Mouse (Mus musculus) T-cell, adult 2 months (primary cell): Measurements from ENCODE around the gene Gtf3a.
A peak's percentile ranks its signal among the peaks of the same experiment; 100 is the strongest.
"Not testable (repeated sequence)": the region's sequence is repeated elsewhere in the genome, so short reads cannot be mapped to it uniquely, and the experiment has no call there.

Source experiments
- DNase-seq: peaks from one replicate; pipeline ENCODE4 v3.0.0; 2022; ENCODE audit warnings: low spot score

The Gtf3a gene

DNA sequence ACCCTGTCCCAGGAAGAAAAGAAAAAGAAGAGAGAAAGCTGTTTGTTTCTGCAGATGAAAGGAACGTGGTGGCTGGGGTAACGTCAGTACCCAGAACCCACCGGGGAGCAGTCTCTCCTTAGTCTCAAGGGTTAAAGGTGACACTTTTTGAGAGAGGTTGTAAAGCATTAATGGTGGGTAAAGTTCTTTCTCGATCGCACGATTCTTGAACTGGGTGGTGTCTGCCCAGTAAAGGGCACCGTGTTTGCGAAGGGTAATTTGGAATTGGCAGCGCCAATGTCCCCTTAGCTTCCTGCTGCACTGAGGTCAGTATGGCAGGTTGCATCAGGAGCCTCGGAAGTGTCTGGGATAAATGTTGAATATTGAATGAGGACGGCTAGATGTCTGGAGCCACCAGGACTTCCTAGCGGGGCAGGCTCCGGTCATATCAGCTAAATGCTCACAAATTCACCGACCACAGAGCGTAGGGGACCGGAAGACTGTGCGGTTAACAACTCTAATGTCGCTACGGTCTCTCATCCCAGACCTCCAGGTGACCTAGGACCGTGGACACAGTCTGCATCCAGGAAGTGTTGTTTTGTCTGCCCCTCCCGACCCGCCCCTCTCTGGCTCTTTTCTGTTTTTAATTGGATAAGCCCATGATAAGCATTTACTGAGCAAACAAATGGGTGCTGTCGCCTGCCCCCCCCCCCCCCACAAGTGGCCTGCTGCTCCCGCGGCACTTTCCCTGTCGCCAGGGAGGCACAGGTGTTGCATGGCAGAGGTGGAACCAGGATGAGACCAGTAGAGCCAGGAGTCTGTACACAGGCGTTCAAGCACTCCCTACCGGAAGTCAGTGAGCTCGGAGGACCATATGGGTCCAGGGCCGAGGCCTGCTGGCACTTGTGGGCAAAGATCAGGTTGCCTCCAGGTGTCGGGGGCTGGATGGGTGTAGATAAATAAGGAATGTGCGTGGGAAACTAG is 10.6 kb upstream of the Gtf3a start:
- DNase-seq: no peak

DNA sequence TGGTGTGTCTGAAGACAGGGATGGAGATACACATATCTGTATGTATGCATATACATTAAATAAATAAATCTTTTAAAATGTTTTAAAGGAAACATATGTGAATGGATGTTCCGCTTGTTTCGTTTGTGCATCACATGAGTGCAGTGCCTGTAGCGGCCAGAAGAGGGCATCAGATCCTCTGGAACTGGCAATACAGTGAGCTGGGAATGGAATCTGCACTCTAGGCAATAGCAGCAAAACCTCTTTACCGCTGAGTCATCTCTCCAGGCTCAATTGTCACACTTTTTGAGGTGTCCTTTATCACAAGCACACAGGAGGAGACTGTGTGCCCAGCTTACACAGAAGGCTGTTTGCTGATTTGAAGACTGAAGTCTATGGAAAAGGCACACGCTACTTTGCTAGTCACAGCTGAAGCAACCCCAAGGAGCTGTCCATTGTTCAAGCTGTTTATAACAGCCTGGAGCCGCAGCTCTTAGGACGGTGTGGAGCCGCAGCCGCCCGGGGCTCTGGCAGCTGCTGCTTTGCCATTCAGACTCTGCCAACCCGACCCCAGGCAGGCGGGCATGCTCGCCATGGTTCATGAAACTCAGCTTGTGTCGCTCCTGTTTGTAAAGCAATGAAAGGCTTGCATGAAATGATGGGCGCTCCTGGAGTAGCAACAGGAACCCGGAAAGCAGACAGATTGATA is 9.2 kb upstream of the Gtf3a start:
- no peak for DNase-seq

DNA sequence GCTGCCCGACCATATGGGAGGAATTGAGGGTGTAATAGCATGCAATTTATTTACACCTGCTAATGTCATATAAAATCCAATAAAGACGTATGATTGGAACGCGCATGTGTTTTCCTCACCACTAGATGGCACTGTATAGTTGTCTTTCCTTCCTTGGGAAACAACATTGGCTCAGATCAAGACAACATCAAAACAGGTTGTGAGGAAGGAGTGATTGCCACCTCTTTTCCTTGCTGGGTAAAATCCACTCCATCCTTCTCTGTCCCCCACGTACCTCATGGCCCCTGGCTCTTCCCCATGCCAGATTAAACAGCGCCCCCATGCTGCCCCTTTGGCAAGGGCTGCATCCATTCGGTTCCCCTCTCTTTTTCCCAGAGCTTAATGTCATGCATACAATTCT is 8.2 kb upstream of the Gtf3a start:
- DNase-seq: peak; percentile 18

DNA sequence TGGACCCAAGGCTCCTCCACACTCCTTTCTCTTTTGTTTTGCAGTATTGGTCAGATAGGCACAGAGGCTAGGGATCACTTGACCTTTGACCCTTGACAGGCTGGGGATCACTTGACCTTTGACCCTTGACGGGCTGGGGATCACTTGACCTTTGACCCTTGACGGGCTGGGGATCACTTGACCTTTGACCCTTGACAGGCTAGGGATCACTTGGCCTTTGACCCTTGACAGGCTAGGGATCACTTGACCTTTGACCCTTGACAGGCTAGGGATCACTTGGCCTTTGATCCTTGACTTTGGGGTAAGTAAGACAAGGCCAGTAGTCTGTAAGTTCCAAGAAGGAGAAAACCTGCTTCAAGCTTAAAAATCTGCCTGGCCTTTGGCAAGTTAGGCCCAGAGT is 6.5 kb upstream of the Gtf3a start:
- not testable (repeated sequence) for DNase-seq

DNA sequence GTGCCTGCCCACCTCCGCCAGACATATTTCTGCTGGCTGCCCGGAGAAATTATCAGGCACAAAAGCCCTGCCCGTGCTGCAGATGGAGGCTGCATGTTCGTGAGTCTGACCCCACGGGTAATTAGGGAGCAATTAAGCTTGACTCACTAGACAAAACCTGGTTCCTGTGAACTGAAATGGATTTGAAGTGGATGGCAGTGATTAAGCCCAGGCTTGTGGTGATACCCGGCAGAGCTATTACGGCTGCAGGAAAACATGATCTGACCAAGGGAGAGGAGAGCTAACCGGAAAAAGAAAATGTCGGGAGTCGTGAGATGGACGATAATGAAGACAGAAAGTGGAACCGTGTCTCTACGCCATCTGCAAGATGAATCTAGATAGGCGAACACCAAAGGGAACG is 5.5 kb upstream of the Gtf3a start:
- DNase-seq: no peak

DNA sequence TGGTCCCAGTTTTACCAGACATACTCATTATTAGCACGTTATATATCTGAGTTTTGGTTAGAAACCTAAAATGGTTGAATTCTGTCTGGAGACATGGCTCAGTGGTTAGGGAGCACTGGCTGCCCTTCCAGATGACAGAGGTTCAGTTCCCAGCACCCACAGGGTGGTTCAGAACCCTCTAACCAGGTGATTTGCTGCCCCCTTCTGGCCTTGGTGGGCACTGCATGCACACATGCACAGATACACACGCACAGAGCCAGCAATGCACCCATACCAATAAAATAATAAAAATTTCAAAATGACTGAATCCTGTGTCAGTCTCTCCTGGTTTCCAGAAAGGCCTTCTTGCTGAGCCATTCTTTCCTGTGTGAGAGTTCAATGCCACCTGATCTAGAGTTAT is 3.9 kb upstream of the Gtf3a start:
- DNase-seq: no peak

DNA sequence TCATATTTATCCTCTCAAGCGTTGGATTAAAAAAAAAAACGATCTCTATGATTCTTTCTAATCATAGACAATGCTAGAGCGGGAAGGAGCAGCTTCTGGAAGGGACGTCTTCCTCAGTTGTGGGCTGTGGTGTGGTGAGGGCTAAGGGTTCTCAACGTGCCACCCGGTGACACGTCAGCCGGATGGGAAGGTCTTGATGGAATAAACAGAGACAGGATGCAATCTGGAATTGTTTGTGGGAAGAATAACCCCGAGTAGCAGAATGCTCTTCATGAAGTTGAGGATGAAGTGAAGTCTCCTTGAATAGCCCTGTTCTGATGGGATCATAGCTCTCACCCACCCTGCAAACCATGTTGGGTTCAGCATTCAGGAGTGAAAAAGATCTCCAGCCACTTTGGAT is 1.8 kb upstream of the Gtf3a start:
- DNase-seq: no peak

DNA sequence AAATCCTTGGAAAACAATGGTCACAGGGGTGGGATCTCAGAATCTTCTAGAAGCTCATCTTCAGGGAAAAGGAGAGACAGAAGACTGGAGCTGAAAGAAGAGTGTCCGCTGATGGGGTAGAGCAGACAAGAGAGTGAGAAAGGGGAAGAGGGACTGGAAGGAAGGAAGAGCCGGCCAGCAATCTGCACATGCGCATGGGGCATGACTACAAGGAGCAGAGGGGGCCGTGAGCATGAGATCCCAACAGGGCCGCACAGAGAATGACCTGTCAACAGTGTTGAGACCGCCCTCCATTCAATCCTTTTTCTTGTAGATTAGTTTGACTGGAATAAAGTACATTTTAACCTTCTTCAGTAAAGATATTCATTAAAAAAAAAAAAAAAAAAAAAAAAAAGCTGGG is 960 bp upstream of the Gtf3a start:
- no peak for DNase-seq

DNA sequence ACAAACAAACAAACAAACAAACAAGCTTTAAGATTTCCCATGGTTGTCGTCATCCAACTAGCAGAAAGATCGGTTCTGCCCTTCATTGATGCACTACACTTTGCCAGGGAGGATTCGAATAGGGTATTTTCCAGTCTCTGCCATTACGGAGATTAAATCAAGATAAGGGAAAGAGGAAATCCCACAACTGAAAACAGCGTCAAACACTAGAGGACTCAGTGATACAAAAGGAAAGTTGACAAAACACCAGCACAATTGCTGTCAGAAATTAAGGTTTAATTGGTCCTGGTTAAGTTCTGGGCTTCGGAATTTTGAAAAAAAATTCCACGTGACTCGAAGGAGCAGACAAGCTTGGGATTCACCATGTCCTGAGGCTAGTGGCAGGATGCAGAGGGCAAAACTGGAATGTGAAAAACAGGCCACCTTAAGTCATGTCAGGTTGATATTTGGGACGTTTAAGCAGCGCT is 383 bp upstream of the Gtf3a start:
- peak; percentile 23 for DNase-seq

DNA sequence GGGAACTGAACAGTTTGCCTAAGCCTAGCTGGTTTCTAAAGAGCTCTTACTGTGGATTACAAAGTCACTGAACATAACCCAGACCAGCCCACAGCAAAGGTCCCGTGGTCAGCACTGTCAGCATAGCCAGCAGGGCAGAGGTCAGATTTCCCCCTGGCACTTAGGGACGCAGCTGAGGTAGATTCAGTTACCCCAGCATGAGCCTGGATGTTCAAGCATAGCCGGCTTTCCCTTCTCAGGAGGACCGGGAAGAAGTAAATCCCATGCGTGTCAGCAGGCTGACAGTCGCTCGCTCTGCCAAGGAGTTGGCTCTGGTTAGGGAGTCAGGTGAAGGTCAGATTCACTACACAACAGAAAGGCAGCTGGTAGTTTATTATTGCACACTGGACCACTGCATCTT is 6.1 kb downstream of the Gtf3a start:
- DNase-seq: no peak

DNA sequence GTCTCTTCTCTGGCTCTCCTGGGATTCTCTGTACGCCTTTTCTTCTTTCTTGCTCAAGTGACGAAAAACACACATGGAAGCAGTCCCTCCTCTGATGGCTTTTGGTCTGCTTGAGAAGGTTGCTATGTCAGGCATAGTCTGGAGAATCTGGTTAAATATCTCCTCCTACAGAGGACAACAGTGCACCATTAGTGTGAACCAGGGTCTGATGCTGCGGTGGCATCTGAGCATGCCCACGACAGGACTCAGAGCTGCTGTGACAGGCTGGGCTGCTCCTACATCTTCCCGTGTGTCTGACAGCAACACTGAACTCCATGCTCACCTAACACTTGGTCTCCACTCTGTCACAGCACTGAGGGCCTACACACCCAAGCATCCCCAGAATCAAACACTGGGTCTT is 7.2 kb downstream of the Gtf3a start:
- DNase-seq: no peak

DNA sequence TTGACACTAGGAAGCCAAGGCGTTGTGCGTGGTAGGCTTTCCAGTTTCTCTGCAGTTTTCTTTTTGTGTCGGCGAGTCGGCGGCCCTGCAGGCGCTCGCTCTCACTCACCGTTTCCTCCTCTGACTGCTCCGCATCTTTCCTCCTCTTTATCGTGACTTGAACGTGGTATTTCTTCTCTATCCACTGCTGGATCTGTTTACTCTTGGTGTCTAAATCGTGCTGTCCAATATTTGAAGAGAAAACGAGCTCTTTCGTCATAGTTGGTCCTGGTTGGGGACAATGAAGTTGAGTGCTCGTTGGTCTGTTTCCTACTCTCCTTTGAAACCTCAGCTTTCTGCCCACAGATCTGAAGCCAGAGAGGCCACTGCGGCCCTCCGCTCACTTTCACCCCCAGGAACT is 8.2 kb downstream of the Gtf3a start:
- DNase-seq: no peak

DNA sequence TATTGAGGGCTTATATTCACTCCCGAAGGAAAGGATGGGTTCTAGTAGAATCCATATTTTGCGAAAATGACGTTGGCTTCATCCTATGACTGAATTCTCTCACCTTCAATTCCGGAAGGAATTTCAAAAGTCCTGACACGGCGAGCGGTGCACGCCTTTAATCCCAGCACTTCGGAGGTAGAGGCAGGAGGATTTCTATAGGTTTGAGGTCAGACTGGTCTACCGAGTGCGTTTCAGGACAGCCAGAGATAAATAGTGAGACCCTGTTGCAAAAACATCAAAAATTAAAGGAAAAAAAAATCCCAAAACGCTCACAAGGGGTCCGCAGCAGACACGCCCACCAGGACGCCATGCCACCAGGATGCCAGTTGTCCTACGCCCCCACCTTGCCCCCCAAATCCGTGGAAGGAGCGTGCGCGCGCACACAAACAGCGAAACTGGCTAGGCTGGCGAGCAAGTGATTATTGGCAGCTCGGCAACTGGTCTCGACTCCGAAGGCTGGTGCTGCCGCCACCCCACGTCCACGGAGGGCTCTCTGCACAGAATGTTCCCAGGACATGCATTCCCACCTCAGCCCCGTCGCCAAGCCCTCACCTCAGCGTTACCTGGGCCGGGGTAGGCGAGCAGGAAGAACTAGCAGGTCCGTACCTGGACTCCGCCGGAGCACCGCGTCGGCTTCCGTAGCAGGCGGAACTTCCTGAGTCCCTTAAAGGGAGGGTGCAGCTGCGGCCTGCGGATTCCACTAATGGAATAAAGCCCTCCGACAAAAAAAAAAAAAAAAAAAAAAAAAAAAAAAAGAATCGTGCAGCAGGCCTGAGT is 14.9 kb downstream of the Gtf3a start, which contains the start of gene Mtif3:
TSS of gene Mtif3 (minus strand) at position 683 of the 819 bp plus-strand sequence.
- peak; percentile 80 for DNase-seq

DNA sequence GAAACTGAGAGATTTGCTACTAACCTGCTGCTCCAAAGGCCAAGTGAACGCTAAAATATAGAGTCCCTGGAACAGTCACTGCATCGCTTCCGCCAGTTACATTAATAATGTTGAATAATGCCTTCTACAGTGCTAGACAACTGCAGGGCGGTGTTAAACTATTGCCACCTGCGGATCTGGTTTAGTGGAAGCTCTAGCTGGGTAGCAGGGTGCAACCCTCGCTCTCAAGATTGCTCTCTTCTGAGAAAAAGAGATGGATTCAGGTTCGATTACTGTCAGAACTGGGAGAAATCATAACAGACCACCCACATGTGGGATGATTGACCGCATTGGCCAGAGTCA is 15.5 kb downstream of the Gtf3a start:
- no peak for DNase-seq

DNA sequence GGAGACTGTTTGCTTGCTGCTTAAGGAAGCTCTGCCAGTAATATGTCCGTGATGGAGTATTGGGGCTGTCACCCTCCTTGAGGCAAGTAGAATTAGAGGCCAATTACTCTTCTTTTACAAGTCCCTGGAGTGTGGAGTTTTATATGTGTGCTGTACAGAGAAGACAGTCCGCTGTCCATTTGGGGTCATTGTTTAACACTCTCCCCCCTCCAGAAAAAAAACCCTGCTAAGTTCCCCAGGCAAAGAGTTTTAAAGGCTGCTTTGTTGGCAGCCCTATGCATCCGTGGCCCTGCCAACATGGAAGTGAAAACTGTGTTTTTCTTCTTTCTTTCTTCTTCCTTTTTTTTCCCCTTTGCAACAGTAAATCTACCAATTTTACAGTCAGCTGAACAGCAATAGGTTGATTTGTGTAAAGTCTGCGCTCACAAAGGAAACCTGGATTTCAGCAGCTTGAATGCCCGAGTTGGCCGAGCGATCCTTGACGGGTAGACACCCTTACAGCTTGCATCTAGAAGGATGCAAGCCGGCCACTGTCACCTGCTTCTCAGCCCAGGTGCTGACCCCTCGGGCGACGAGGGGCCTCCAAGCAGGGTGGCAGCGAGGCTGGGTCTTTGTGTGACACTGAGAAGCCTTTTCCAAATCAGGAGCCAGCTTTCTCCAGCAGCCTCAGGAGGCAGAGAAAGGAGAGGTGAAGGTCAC is 20.4 kb downstream of the Gtf3a start:
- DNase-seq: no peak

DNA sequence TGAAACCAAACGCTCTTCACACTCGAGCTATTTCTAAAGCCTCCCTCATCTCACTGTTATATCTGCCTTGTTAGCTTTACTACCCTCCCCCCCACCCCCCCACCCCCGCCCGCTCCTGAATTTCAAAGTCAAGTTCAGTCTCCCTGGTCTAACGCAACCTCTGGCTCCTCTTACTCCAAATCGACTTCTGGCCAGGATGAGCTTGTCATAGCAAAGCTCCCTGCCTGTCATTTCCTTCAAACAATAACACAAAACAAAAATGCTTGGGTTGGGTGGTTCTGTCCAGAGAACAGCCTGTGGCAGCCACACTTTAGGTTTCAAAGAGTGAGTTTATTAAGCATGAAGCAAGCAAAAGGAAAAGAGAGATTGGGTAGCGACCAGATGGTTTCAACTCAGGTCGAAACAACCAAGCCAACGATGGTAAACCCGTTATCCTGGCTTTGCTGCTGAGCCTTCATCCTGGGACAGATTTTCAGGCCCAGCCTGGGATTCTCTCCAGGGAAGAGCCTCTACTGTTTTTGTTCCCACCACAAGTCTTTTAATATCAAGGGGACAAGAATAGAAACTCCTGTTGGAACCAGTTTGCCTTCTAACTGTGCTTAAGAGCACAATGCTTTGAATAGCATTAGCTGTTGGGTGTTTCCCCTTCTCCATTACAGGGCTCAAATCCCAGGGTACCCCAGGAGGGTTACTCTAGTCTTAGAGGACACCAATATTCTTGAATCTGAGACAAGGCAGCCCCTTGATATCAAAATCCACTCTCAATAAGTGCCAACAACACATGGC is 23.5 kb downstream of the Gtf3a start:
- DNase-seq: no peak

DNA sequence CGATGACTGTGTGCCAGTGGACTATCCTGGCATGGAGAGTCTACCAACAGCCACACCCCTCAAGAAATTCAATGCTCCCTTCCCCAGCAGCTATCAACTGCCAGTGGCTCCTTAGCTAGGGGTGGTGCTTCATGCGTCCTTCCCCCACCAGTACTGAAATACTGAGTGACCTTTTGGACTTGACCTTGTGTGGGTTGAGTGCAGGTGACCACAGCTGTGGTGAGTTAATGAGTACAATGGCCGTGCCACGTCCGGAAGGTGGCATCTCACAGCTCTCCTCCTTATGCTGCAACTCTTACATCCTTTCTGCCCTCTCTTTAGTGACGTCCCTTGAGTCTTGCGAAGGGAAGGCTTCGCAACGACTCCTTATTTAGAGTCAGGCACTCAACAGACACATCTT is 24.9 kb downstream of the Gtf3a start:
- DNase-seq: no peak

DNA sequence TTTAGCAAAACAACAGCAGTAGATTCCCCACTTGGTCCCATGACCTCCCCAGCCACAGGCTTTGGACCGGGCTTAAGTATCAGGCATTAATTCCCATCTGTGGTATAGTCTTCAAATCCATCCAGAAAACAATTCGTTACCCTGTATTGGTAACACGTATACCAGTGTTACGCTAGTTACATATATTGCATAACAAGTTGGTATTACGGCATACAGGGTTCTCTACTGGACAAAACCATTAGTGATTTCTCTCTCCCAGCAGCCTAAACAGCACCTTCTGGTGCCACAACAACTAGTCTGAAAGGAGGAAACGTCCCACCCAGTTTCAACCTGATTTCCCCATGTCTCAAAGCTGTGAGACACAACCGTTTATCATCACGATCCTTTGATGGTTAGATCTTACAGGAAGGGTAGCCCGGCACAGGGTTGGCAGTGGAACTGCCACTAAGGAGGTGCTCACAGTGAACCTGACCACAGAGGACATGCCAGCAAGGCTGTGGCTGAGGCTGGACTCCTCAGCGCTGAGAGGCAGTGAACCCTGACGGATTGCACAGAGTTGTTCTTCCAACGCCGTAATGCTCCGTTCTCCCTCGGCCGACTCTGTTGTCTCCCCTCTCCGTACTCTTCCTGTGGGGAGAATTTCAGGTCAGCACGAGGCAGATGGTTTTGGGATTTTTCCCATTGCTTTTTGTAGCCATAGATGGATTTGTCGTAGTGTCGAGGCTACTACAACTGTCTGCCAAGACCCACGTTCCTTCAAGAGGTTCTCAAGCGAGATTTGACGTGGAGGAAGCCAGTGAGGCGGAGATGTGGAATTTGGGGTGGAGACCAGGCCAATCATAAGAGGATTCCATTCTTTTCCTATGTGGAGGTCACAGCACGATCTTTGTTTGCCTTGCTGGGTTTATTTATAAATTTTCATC is 25.7 kb downstream of the Gtf3a start:
- DNase-seq: peak; percentile 53

DNA sequence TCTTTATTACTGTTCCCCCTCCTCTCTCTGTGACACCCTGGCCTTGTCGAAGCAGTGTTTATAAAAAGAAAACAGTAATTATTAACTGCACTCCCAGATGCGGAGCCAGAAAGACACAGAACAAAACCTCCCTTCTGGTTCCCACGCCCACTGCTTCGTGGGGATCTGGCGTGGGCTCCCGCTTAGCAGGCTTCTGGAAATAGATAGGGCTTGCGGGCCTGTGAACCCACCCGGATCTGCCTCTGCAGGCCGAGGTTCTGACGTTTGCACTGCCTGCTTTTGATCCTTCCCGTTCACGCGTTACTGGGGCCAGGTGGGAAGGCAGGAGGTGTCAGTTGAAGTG is 26.3 kb downstream of the Gtf3a start:
- no peak for DNase-seq

DNA sequence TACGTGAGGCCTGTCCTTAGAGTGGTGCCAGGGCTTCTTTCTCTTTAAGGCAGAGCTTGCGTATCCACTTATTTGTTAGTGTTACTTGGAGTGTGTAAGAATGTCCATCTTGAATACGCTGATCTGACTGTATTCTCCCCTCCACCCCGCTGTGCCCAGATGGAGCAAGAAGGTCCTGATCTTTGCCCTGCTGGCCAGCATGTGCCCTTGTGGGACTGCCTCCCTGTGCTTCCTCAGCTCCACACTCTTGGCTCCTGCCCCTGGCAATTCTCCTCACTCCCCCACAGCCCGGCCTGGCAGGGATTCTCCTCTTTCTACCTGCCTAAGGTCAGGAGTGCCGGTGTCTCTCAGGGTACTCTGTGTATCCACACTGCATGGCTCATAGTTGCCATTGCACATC is 32.9 kb downstream of the Gtf3a start:
- no peak for DNase-seq
